Mouse (Mus musculus) bone marrow macrophage, adult 2 months (primary cell): Measurements from ENCODE around the gene Syde2.

Source experiments
- CTCF ChIP-seq: IDR thresholded peaks from 2 replicates; pipeline ENCODE4 v1.5.1; 2012; ENCODE audit warnings: low read depth, mild to moderate bottlenecking, low read length, moderate library complexity
- POLR2A ChIP-seq: IDR thresholded peaks from 2 replicates; pipeline ENCODE4 v1.6.1; 2012; ENCODE audit warnings: mild to moderate bottlenecking, low read depth, low read length, borderline replicate concordance

DNA sequence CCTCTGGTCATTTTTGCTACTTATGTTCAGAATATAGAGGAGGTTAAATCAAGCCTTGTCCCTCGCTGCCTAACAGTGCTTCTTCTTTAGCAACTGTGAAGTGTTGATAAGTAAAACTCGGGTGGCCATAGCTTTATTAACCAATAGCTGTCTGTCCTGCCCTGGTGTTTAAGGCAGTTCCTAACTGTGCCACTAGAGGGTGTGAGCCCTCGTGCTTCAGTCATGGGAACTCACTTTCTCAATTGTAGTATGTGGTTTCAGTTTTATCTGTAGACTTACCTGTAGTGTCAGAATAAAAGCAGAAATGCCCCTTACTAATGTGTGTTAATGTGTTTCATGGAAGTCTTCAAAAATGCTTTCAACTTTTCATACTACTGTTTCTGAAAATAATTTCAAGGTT, 45.7 kb upstream of the Syde2 start:
- TF ChIP-seq POLR2A = no peak
- no peak for TF ChIP-seq CTCF
